Mouse (Mus musculus) cerebellum, adult 9-10 months (tissue): ENCODE measurements around the gene Gm44805.

Experiments used
- DNase-seq: peaks from one replicate; pipeline ENCODE4 v3.0.0; 2022

Gene Gm44805

DNA sequence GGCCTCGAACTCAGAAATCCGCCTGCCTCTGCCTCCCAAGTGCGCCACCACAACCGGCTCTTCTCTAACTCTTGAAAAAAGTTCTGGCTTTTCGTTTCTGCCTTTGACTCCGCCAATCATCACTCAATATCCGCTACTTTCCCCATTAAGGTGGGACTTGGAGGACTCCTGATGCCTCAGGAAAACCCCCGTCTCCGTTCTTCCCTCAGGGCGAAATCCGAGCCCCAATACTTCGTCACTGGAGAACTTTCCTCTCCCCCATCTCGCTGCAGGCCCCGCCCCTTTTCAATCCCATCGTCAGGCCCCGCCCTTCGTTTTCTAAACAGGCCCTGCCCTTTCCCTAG is 53.1 kb downstream of the Gm44805 start:
- no peak for DNase-seq

DNA sequence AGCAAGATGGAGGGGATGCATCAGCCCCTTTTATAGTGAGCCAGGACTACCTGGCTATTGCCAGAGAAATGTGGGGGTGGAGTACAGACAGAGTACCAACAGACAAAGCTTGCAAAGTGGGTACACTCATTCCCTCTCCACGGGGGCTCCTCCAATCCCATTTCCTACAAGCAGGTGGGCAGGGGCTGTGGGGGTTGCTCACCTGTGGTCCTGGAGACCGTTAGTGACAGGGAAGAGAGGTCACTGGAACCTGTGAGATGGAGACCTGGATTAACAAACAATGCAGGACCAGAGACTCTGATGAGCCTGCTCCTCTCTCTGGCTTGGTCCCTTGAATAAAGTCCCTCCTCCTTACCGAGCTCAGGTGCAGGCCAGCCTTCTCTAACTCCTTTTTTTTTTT is 53.5 kb downstream of the Gm44805 start:
- peak; percentile 46 for DNase-seq

DNA sequence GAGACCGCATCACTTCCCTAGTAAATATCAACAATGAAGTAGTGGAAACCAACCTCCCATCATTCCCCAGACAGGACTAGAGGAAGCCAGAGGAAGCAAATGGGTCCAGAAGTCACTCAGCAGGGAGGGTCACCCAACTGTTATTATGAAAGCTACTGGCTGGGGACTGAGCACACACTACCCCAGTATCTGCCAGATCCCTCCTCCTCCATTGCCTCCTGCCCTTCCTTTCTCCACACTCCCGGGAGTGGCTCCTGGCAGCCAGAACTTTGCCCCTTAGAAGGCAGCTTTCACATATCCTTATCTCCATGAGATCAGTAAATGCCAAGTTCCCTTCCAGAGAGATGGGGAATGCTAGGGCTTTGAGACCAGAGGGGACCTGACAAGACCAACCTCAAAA is 57.8 kb downstream of the Gm44805 start:
- no peak for DNase-seq

DNA sequence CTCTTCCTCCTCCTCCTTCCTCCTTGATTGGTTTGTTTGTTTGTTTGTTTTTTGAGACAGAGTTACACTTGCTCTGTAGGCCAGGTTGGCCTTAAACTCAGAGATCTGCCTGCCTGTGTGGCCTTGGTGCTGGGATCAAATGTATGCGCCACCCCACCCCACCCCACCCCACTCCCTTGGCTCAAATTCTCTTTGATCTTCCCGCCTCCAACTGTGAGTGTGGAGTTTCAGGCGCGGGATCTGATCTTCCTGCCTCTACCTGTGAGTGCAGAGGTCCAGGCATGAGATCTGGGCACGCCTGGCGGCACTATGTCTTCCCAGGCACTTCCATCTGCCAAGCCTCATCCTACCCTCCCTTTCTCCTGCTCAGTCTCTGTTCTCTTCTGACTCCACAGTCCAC is 59.0 kb downstream of the Gm44805 start:
- DNase-seq: no peak
